In the genomic region with DNA sequence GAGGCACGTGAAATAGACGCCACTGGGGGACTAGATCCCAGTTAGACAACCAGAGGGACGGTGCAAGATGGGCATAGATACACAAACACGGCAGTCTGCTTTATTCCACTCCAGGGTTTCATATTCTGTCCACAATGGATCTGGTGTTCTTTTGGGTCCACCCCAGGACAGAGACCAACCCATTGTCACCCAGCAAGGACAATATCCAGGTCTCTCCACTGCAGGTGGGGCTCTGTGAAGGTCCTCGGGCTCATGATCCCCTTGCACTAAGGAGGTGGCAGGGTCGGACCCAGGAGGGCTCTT, we compare ENCODE assay signal across 8 mouse cellular contexts. TPM values are rescaled to one million over a fixed set of nuclear protein-coding genes. Genes with fewer than 3 reads are reported as not detected.
A peak's percentile ranks its signal among the peaks of the same experiment; 100 is the strongest.
DNase-seq lines count a peak whose midpoint lies in the region; ATAC-seq and TF ChIP-seq lines count a peak whose summit lies in the region.

No protein-coding gene starts in this region.

- peak overlapping the region; percentile 73 for H3K4me2 ChIP-seq in lung, embryonic 14.5 days
- peak overlapping the region; percentile 84 for H3K4me2 ChIP-seq in forebrain, embryonic 13.5 days
- peak overlapping the region; percentile 80 for H3K4me2 ChIP-seq in limb, embryonic 12.5 days
- H3K4me2 ChIP-seq in neural tube, embryonic 15.5 days, result peak overlapping the region; percentile 92

- no peak for TF ChIP-seq CTCF in lung, embryonic 14.5 days (IDR thresholded peaks at IDR 0.05; ENCODE audit: low read depth)

- H3K9me3 ChIP-seq in lung, embryonic 14.5 days (ENCODE audit: low read depth, low read length), result no peaks in the 10 kb centered on the region
- H3K9me3 ChIP-seq in forebrain, embryonic 13.5 days (replicated peaks), result no peaks in the 10 kb centered on the region
- H3K9me3 ChIP-seq in limb, embryonic 12.5 days, result no peaks in the 10 kb centered on the region
- H3K9me3 ChIP-seq in neural tube, embryonic 15.5 days (replicated peaks), result no peaks in the 10 kb centered on the region

- H3K4me1 ChIP-seq in lung, embryonic 14.5 days (ENCODE audit: insufficient read depth), result no peaks in the 10 kb centered on the region; the same call in 1 of the 2 replicates
- H3K4me1 ChIP-seq in forebrain, embryonic 13.5 days, result peaks cover 34% of the 10 kb centered on the region
- H3K4me1 ChIP-seq in limb, embryonic 12.5 days (replicated peaks), result peaks cover 28% of the 10 kb centered on the region
- H3K4me1 ChIP-seq in neural tube, embryonic 15.5 days, result peaks cover 49% of the 10 kb centered on the region

- H3K4me3 ChIP-seq in lung, embryonic 14.5 days (ENCODE audit: low read depth, low read length), result no peak overlapping the region
- H3K4me3 ChIP-seq in forebrain, embryonic 13.5 days, result peak overlapping the region; percentile 51; the same call in 1 of the 2 replicates
- 0 out of 2 replicates have a peak overlapping the region, but pooled peaks have one; percentile 1 for H3K4me3 ChIP-seq in limb, embryonic 12.5 days (replicated peaks)
- peak overlapping the region; percentile 60 for H3K4me3 ChIP-seq in neural tube, embryonic 15.5 days (replicated peaks)

- WGBS in lung, embryonic 14.5 days, result 12% methylated on average over 6 of the region's 6 CpGs
- 18% methylated on average over 6 of the region's 6 CpGs for WGBS in forebrain, embryonic 13.5 days
- whole genome bisulfite sequencing in limb, embryonic 12.5 days, result 27% methylated on average over 6 of the region's 6 CpGs
- 18% methylated on average over 6 of the region's 6 CpGs for WGBS in neural tube, embryonic 15.5 days

- no peak overlapping the region for H3K9ac ChIP-seq in lung, embryonic 14.5 days
- H3K9ac ChIP-seq in forebrain, embryonic 13.5 days, result peak overlapping the region; percentile 71; the same call in 1 of the 2 replicates
- no peak overlapping the region for H3K9ac ChIP-seq in limb, embryonic 12.5 days (replicated peaks)
- H3K9ac ChIP-seq in neural tube, embryonic 15.5 days (replicated peaks), result no peak overlapping the region

- no peak for DNase-seq in lung, embryonic 14.5 days
- DNase-seq in lung, postnatal 36 days, result no peak
- DNase-seq in layer of hippocampus, adult 18-20 months (ENCODE audit: low spot score in 2 of 2), result no peak
- no peak for DNase-seq in layer of hippocampus, postnatal 10 days (ENCODE audit: low spot score in 2 of 2)
- no peak for DNase-seq in adrenal gland, postnatal 25 days

- H3K27ac ChIP-seq in lung, embryonic 14.5 days (ENCODE audit: low read depth), result no peak overlapping the region
- peak overlapping the region; percentile 91 for H3K27ac ChIP-seq in forebrain, embryonic 13.5 days
- H3K27ac ChIP-seq in limb, embryonic 12.5 days, result peak overlapping the region; percentile 81
- peak overlapping the region; percentile 97 for H3K27ac ChIP-seq in neural tube, embryonic 15.5 days (replicated peaks)

- no peaks in the 10 kb centered on the region for H3K27me3 ChIP-seq in lung, embryonic 14.5 days (ENCODE audit: insufficient read depth, low read length)
- no peaks in the 10 kb centered on the region for H3K27me3 ChIP-seq in forebrain, embryonic 13.5 days
- H3K27me3 ChIP-seq in limb, embryonic 12.5 days, result no peaks in the 10 kb centered on the region
- no peaks in the 10 kb centered on the region for H3K27me3 ChIP-seq in neural tube, embryonic 15.5 days (replicated peaks)

- H3K36me3 ChIP-seq in lung, embryonic 14.5 days (ENCODE audit: insufficient read depth), result peaks cover 43% of the 10 kb centered on the region
- peaks cover 48% of the 10 kb centered on the region for H3K36me3 ChIP-seq in forebrain, embryonic 13.5 days (ENCODE audit: poor library complexity, severe bottlenecking)
- peaks cover 51% of the 10 kb centered on the region for H3K36me3 ChIP-seq in limb, embryonic 12.5 days
- H3K36me3 ChIP-seq in neural tube, embryonic 15.5 days, result peaks cover 42% of the 10 kb centered on the region

- ATAC-seq in lung, embryonic 14.5 days (ENCODE audit: insufficient read depth), result no peak
- ATAC-seq in forebrain, embryonic 13.5 days, result no peak
- no peak for ATAC-seq in limb, embryonic 12.5 days (ENCODE audit: insufficient number of reproducible peaks, insufficient read depth, low FRiP score, low TSS enrichment, low read depth)
- no peak for ATAC-seq in neural tube, embryonic 15.5 days (ENCODE audit: low FRiP score)

RNA-seq across cellular contexts. Expression of gene Cpt1c, which starts 0.4 kb away (rescaled TPM):
- polyA plus RNA-seq in lung, embryonic 14.5 days (2014; fragmentation: Nextera tagmentation; extraction: Ambion mirVana), result 14.9 and 15.5 TPM in 2 replicates
- 40.2 and 43.1 TPM in 2 replicates for polyA plus RNA-seq in forebrain, embryonic 13.5 days (2015; fragmentation: Nextera tagmentation; extraction: Ambion mirVana)
- 27.8 and 29.9 TPM in 2 replicates for polyA plus RNA-seq in limb, embryonic 12.5 days (2016; fragmentation: Nextera tagmentation; extraction: Ambion mirVana)
- 55.5 and 59.0 TPM in 2 replicates for polyA plus RNA-seq in neural tube, embryonic 15.5 days (2015; fragmentation: Nextera tagmentation; extraction: Ambion mirVana)
- total RNA-seq in layer of hippocampus, adult 18-20 months (2021), result 100 to 1,000 TPM; 129 to 136 TPM
- 100 to 1,000 TPM in 1 of 2 experiments, 10 to 100 TPM in 1; 99.2 to 101 TPM for total RNA-seq in layer of hippocampus, postnatal 10 days (2021)
- total RNA-seq in adrenal gland, postnatal 25 days (2021), result 13.3 and 16.5 TPM in 2 replicates

RNA-seq across cellular contexts. Expression of gene Prmt1, which starts 11.3 kb away (rescaled TPM):
- polyA plus RNA-seq in lung, embryonic 14.5 days (2014; fragmentation: Nextera tagmentation; extraction: Ambion mirVana), result 228 and 238 TPM in 2 replicates
- 815 and 859 TPM in 2 replicates for polyA plus RNA-seq in forebrain, embryonic 13.5 days (2015; fragmentation: Nextera tagmentation; extraction: Ambion mirVana)
- polyA plus RNA-seq in limb, embryonic 12.5 days (2016; fragmentation: Nextera tagmentation; extraction: Ambion mirVana), result 704 and 706 TPM in 2 replicates
- polyA plus RNA-seq in neural tube, embryonic 15.5 days (2015; fragmentation: Nextera tagmentation; extraction: Ambion mirVana), result 605 and 615 TPM in 2 replicates
- total RNA-seq in layer of hippocampus, adult 18-20 months (2021), result 100 to 1,000 TPM; 172 to 183 TPM
- total RNA-seq in layer of hippocampus, postnatal 10 days (2021), result 100 to 1,000 TPM; 232 to 248 TPM
- total RNA-seq in adrenal gland, postnatal 25 days (2021), result 177 and 221 TPM in 2 replicates

RNA-seq across cellular contexts. Expression of gene Irf3, which starts 22.4 kb away (rescaled TPM):
- 78.7 and 83.0 TPM in 2 replicates for polyA plus RNA-seq in lung, embryonic 14.5 days (2014; fragmentation: Nextera tagmentation; extraction: Ambion mirVana)
- polyA plus RNA-seq in forebrain, embryonic 13.5 days (2015; fragmentation: Nextera tagmentation; extraction: Ambion mirVana), result 67.9 and 72.7 TPM in 2 replicates
- polyA plus RNA-seq in limb, embryonic 12.5 days (2016; fragmentation: Nextera tagmentation; extraction: Ambion mirVana), result 90.9 and 97.2 TPM in 2 replicates
- polyA plus RNA-seq in neural tube, embryonic 15.5 days (2015; fragmentation: Nextera tagmentation; extraction: Ambion mirVana), result 56.8 and 70.2 TPM in 2 replicates
- total RNA-seq in layer of hippocampus, adult 18-20 months (2021), result 10 to 100 TPM; 41.5 to 43.7 TPM
- total RNA-seq in layer of hippocampus, postnatal 10 days (2021), result 10 to 100 TPM; 38.1 to 42.5 TPM
- total RNA-seq in adrenal gland, postnatal 25 days (2021), result 138 and 151 TPM in 2 replicates

RNA-seq across cellular contexts. Expression of gene Bcl2l12, which starts 23.4 kb away (rescaled TPM):
- 69.9 and 76.9 TPM in 2 replicates for polyA plus RNA-seq in lung, embryonic 14.5 days (2014; fragmentation: Nextera tagmentation; extraction: Ambion mirVana)
- 40.5 and 45.6 TPM in 2 replicates for polyA plus RNA-seq in forebrain, embryonic 13.5 days (2015; fragmentation: Nextera tagmentation; extraction: Ambion mirVana)
- polyA plus RNA-seq in limb, embryonic 12.5 days (2016; fragmentation: Nextera tagmentation; extraction: Ambion mirVana), result 87.3 and 96.8 TPM in 2 replicates
- 9.8 and 19.8 TPM in 2 replicates for polyA plus RNA-seq in neural tube, embryonic 15.5 days (2015; fragmentation: Nextera tagmentation; extraction: Ambion mirVana)
- total RNA-seq in layer of hippocampus, adult 18-20 months (2021), result 1 to 10 TPM; 3.1 TPM
- 1 to 10 TPM; 5.4 to 5.5 TPM for total RNA-seq in layer of hippocampus, postnatal 10 days (2021)
- total RNA-seq in adrenal gland, postnatal 25 days (2021), result 18.7 and 24.4 TPM in 2 replicates

RNA-seq across cellular contexts. Expression of gene Tsks, which starts 32.1 kb away (rescaled TPM):
- 0.11 and 0.14 TPM in 2 replicates for polyA plus RNA-seq in lung, embryonic 14.5 days (2014; fragmentation: Nextera tagmentation; extraction: Ambion mirVana)
- 0.20 TPM in 1 of 2 replicates, not detected in the other for polyA plus RNA-seq in forebrain, embryonic 13.5 days (2015; fragmentation: Nextera tagmentation; extraction: Ambion mirVana)
- 0.11 TPM in 1 of 2 replicates, not detected in the other for polyA plus RNA-seq in limb, embryonic 12.5 days (2016; fragmentation: Nextera tagmentation; extraction: Ambion mirVana)
- 0.14 and 0.24 TPM in 2 replicates for polyA plus RNA-seq in neural tube, embryonic 15.5 days (2015; fragmentation: Nextera tagmentation; extraction: Ambion mirVana)
- total RNA-seq in layer of hippocampus, adult 18-20 months (2021), result 1 to 10 TPM in 1 of 2 experiments, under 1 TPM in 1; 0.79 to 1.2 TPM
- total RNA-seq in layer of hippocampus, postnatal 10 days (2021), result under 1 TPM; 0.25 to 0.64 TPM
- total RNA-seq in adrenal gland, postnatal 25 days (2021), result not detected in 2 replicates
